Mouse (Mus musculus) yolk sac, embryonic 10.5 days (tissue): ENCODE measurements at regions not wholly inside any gene's neighbourhood (a gene's known extent, or its start where the extent isn't known, plus 50 kb on each side); places are given as distances from the start of the nearest gene placed in this dataset.

Source experiments
- DNase-seq: peaks from one replicate; pipeline ENCODE4 v3.0.0-alpha.2; 2017; ENCODE audit warnings: low spot score

- DNase-seq, result peak; percentile 79
Measured at GRCm38 (mm10) chr5:111893905-111894311, 160.2 kb downstream of the Gm26897 start.

GRCm38 (mm10) chr5:111897568-111897967, 163.8 kb downstream of the Gm26897 start:
- DNase-seq, result no peak

DNA sequence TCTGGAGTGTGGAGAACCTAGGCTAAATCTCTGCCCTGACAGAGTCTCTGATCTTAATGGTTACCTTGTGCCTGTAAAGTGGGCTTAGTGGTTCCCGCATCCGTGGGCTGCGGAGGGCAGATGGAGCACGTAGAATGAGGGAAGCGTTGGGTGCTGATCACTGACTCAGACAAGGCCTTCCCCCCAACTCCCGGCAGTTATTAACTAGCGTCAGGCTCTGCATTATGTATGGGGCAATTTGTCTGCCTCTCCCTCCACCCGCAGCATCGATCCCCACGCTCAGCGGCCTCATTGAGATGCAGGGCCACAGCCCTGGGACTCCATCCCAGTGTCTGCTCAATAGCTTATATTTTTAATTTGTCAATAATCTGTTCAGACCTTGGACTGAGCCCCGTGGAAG, 164.8 kb downstream of the Gm26897 start:
- DNase-seq, result no peak

DNA sequence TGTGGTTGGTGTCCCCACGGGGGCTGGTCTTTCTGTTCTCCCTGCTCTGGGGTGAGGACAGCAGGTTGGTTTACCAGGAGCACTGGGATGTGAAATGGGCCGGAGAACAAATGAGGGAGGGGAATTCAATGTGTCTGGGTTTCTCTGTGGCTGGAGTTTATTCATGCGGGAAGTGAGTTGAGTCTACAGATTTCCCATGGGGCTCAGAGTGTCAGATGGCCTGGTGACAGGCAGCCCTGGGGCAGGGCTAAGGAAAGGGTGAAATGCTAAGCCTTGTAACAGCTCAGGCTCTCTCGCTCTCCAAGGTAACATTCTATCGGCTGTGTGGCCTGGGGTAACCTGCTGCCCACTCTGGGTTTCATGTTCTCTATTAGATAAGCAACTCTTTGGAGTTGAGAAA, 167.5 kb downstream of the Gm26897 start:
- DNase-seq, result no peak

GRCm38 (mm10) chr5:111901678-111902077, 168.0 kb downstream of the Gm26897 start:
- peak; percentile 61 for DNase-seq

GRCm38 (mm10) chr5:111908085-111908484, 174.4 kb downstream of the Gm26897 start:
- no peak for DNase-seq

DNA sequence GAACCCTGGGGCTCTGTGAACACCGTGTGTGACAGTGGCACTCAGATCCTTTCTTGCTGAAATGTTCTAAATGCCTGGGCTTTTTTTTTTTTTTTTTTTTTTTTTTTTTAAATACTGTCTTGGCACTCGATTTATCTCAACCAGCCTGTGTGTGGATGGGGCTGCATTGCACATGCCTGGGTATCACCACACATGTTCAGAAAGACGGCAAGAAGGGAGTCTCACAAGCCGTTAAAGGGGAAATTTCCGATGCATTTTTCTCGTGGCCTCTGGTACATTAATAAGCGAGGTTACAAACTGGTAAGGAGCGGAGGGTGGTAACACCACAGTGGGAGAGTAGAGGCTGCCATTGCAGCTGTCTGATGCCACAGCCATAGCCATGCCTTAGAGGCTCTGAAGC, 176.8 kb downstream of the Gm26897 start:
- no peak for DNase-seq

GRCm38 (mm10) chr5:111913354-111913753, 179.6 kb downstream of the Gm26897 start:
- no peak for DNase-seq

DNA sequence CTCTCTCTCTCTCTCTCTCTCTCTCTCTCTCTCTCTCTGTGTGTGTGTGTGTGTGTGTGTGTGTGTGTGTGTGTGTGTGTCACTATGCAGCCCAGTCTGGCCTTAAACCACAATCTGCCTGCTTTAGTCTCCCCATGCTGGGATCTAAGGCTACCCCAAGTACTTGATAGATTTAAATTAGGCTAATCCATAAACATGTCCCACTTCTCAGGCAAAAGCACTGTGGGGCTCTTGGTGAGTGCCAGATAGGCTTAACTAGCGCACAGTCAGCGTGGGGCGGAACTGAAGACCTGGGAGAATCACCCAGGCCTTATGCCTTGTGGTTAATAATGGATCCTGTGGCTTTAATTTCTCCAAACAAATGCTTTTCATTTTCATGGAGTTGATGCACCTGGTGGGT, 180.6 kb downstream of the Gm26897 start:
- no peak for DNase-seq

DNA sequence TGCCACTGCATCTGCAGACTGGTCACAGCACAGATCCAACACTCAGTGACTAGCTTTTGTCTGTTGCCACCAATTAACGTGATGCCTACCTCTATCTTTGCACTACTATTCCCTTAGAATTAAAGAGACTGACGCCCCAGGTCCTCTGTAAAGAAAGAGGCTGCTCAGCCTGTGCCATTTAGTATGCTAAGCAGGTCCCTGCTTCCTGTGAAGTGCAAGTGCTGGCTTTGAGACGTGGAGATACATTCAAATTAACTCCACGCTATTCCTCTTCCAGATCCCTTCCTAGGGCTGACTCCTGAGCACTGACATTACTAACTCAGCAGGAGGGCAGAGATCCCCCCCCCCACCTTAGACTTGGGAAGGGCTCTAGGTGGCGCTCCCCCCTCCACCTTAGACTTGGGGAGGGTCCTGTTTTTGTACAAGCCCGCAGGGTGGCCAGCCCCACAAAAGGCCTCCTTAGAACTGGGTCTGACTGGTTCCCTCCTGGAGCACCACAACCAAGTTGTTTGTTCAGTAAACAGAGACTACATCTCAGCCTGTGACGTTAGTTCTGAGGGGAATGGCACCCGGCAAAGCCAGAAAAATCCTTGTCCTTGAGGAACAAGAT, 184.0 kb downstream of the Gm26897 start:
- DNase-seq, result no peak

- no peak for DNase-seq
Measured at GRCm38 (mm10) chr5:111918888-111919287, 185.2 kb downstream of the Gm26897 start.

DNA sequence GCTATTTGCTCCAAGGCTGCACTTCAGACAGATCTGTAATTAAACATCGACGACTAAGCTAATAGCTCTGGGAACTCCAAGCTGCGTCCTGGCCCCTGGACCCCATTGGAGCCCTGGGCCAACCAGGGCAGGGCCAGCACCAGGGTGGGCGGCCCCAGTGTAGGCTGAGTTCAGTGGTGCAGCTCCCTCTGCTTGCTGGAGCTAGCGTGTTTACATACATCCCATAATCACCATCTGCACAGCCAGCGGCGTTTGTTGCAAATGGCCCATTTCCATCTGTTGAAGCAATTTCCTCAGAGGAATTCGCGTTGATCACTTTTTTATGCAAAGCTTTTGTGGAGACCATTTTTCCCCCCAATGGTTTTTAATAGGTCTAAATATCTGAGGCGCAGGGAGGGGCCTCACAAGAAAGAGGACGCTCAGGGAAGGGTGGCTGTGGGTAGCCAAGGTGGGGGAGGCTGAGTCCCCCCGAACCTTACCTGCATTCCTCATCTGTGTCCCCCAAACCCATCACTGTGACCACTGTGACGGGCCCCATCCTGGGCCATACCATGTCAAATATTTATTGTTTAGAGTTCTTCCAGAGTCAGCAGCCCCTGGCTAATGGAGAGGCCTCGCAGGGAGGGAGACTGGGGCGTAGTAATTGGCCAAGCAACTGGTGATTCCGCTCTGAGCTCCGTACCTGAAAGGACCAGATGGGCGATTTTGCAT, 189.4 kb downstream of the Gm26897 start:
- no peak for DNase-seq

DNA sequence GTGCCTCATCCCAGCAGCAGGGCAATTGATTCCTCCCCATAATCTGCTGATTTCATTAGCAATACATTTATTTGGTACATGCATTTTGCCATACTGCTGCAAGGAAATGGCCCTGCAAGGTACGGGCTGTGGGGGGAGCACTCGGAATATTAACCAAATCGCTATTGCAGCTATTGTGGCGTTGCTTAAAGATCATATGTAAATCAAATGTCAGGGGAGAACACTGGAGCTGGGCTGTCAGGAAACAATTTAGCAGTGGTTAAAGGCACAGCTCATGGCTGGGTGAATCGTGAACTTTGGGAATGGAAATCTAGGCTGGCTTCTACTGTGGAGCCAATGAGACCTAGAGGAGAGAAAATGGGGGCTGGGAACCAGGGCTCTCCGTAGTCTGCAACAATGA, 192.0 kb downstream of the Gm26897 start:
- no peak for DNase-seq

DNA sequence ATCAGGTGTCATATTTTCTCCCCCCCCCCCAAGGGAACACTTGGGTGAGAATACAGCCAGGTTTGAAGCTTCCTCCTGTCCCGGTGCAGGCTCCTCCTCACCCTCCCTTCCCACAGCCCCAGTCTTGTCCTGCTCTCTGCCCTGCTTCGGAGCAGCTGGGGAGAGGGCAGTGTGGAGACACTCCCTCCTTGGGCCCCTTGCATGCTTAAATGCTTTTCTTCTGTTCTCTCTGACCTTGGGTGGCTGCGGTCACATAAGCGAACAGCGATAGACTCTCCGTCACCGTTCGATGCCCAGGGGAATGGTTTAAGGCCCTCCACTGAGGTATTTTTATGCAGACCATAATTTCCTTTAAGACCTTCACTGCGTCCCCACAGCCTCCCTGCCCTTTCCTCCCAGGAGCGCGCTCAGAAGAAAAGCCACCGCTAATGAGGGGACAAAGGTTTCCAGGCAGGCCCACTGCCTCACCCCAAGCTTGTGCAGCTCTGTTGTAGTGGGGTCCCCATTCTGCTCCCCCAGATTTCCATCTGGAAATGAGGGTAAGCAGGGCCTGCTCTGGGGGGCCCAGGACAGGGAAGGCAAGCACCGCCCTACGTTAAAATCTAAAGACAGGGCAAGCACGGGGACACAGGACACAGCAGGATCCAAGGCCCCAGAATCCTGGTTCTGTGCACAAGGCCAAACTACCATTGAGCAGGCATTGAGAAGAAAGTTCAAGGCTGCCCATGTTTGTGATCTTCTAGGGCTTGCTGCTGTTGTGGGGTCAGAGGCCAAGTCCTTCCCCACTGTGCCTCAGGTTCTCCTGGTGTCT, 195.7 kb downstream of the Gm26897 start:
- DNase-seq, result no peak

- no peak for DNase-seq
Measured at GRCm38 (mm10) chr5:111929991-111930339, 196.2 kb downstream of the Gm26897 start.

DNA sequence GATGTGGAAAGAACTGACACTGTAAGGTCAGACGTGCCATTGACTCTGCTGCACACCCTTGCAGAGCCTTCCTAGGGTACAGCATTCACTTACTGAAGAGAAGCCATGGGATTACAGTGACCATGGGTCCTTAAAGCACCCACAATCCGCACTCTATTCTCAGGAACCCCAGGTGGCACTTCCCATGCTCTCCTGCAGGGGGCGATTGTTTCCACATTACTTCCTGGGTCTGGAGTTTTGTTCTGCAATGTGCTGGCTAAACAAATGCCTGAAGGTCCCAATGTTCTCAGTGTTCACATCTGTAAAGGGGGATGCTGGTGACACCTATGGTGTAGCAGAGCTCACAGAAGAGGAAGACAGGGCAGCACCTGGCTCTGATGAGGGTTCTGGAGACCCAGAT, 198.0 kb downstream of the Gm26897 start:
- DNase-seq, result no peak

GRCm38 (mm10) chr5:111935381-111936134, 201.8 kb downstream of the Gm26897 start:
- no peak for DNase-seq

- no peak for DNase-seq
Measured at GRCm38 (mm10) chr5:111941831-111942230, 208.1 kb downstream of the Gm26897 start.

DNA sequence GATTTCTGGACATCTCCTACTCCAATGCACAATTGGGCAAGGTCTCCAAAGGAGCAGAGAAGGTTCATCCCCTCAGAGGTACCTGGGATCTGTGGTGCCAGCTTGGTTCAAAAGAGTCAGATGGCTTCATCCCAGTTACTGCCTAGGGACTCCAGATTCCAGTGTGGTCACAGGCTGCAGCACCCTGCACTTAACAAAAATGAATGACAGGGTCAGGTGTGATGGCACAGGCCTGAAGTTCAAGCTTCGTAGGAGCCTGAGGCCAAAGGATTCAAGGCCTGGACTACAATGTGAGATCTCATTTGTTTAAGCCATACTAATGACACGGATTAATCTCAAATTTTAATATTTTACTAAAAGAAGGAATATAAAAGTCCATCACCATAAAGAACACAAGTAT, 209.1 kb downstream of the Gm26897 start:
- DNase-seq, result no peak

DNA sequence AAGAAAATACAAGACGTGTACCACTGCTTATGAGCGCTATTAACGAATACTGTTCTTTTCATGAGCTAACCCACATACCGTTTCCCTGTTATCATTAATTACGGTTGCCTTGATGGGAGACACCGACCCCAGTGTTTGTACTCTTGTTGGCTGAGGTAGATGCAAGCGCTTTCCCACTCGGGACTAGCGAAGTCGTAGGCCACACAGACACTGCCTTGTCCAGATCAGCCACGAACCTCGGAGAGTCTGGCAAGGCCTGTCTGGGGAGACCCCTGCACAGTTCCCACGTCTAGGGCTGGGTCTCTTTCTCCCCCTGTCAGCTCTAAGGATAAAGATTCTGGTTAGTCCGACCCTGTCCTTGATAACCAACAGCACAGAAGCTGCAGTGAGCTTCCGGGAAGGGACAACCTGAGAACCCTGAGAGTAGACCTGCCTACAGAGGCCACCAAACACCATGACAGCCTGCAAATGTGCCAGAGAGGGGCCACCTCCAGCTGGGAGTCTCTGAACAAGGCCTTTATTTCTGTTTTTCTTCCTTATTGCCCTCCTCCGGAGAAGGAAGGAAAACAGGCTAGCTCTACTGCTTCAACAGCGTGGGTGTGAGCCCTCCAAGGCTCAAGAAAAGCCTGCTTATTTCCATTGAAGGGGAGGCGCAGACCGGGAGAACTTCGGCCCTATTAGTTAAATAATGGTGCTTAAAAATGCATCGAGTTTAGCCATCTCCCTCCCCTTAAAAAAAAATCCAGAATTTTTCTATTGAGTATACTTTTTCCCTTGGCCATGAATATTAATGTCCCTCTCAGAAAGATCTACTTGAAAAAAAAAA, 209.8 kb downstream of the Gm26897 start:
- DNase-seq, result no peak

GRCm38 (mm10) chr5:111944273-111944971, 210.7 kb downstream of the Gm26897 start:
- no peak for DNase-seq
